Mouse (Mus musculus): Measurements from ENCODE around the gene C130026I21Rik.
"Not testable (repeated sequence)": the region's sequence is repeated elsewhere in the genome, so short reads cannot be mapped to it uniquely, and the experiment has no call there.

DNA sequence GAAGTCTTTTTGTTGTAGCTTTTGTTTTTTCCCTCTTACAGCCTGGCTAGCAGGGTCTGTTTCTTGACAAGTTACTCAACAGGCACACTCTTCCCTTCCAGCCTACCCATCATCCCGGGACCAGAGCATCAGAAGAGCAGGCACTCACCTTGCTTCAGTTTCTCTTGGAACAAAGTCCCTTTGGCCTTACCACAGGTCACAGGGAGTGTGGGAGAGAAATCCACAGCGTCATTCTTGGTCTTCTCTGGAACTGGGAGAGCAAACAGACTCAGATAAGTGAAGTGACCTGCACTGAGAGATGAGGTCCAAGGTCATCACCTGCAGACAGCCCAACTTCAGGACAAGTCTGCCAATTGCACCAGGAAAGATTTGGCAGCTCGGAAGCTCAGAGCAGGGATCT lies 277.5 kb downstream of the C130026I21Rik start:
- TF ChIP-seq CTCF (IDR thresholded peaks at IDR 0.05; ENCODE audit: low read depth); EP300 (optimal IDR thresholded peaks at IDR 0.05): not testable (repeated sequence)

All from stomach, postnatal 0 days (tissue).